8 mouse cellular contexts compared by ENCODE assay signal in the genomic region with DNA sequence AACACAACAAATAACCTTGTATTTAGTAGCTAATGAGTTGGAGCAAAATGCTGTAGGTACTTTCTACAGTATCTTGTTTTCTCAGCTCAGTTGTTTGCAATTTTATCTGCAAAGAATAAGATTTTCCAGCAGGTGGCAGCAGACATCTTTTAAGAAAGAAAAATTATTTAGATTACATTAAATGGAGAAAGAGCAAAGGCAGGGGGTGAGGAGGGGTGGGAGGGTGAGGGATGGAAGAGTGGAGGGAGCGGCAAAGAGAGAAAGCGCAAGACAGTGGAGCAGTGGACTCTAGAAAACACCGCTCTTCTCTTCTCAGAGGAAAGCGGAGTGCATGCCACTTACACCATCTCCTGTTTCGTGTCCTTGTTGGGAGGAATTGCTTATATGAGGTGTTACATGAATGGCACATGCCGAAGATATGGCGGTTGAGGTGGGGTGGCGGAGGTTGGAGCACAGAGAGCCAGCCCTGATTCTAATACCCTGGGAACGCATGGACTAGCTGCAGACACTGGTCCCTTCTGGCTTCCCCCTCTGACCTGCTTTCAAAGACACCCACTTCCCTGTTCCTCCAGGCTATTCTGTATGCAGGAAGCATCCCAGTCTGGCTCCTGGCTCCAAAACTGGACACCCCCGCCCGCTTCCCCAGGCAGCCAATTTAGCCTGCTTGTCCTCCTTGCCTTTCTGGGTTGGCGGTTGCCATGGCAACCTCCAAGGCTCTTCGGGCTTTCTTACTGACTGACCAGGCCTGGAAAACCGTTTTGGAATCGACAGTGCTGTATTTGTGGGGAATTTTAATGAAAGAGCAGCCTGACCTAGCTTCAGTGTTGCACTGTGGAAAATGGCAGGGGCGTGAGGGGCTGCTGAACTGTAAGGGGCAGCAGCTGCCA.
A peak's percentile ranks its signal among the peaks of the same experiment; 100 is the strongest.
DNase-seq lines count a peak whose midpoint lies in the region; ATAC-seq and TF ChIP-seq lines count a peak whose summit lies in the region.

No protein-coding gene starts in this region.

- H3K4me1 ChIP-seq in ES-Bruce4 (ENCODE audit: control insufficient read depth, insufficient read depth, low read length) = no peaks in the 10 kb centered on the region
- peaks cover 14% of the 10 kb centered on the region for H3K4me1 ChIP-seq in forebrain, embryonic 12.5 days
- H3K4me1 ChIP-seq in heart, postnatal 0 days (ENCODE audit: control insufficient read depth, insufficient read depth) = no peaks in the 10 kb centered on the region

- TF ChIP-seq POLR2A in ES-Bruce4 (IDR thresholded peaks at IDR 0.05; ENCODE audit: insufficient read depth, low read length) = no peak

- TF ChIP-seq EP300 in ES-Bruce4 (IDR thresholded peaks at IDR 0.05; ENCODE audit: insufficient read depth, low read depth, low read length) = no peak
- no peak for TF ChIP-seq EP300 in heart, postnatal 0 days (IDR thresholded peaks at IDR 0.05; ENCODE audit: low read depth)

- no peaks in the 10 kb centered on the region for H3K27me3 ChIP-seq in ES-Bruce4 (ENCODE audit: control insufficient read depth, insufficient read depth, low read length, poor library complexity, severe bottlenecking)
- H3K27me3 ChIP-seq in forebrain, embryonic 12.5 days = no peaks in the 10 kb centered on the region
- H3K27me3 ChIP-seq in heart, postnatal 0 days (ENCODE audit: control insufficient read depth, insufficient read depth, low read length) = no peaks in the 10 kb centered on the region

- peak; percentile 93 for ATAC-seq in forebrain, embryonic 12.5 days (ENCODE audit: low FRiP score)
- no peak for ATAC-seq in heart, postnatal 0 days (ENCODE audit: insufficient read depth, low read depth)
- no peak for ATAC-seq in megakaryocyte-erythroid progenitor cell, adult 5-6 weeks (replicated peaks; ENCODE audit: low FRiP score, low TSS enrichment, poor library complexity, severe bottlenecking)

- H3K36me3 ChIP-seq in ES-Bruce4 (ENCODE audit: control insufficient read depth, insufficient read depth, low read length, poor library complexity, severe bottlenecking) = no peaks in the 10 kb centered on the region
- no peaks in the 10 kb centered on the region for H3K36me3 ChIP-seq in forebrain, embryonic 12.5 days (replicated peaks)
- no peaks in the 10 kb centered on the region for H3K36me3 ChIP-seq in heart, postnatal 0 days (replicated peaks; ENCODE audit: control insufficient read depth, insufficient read depth, low read length)

- no peak for TF ChIP-seq CTCF in ES-Bruce4 (IDR thresholded peaks at IDR 0.05; ENCODE audit: low read depth, low read length)
- TF ChIP-seq CTCF in heart, postnatal 0 days (IDR thresholded peaks at IDR 0.05; ENCODE audit: low read depth) = peak; percentile 37; the same call in 1 of the 2 replicates

- no peak overlapping the region for H3K9ac ChIP-seq in ES-Bruce4 (ENCODE audit: low read depth, poor library complexity, severe bottlenecking)
- H3K9ac ChIP-seq in forebrain, embryonic 12.5 days = peak overlapping the region; percentile 53
- H3K9ac ChIP-seq in heart, postnatal 0 days (replicated peaks; ENCODE audit: low read depth, low read length) = no peak overlapping the region

- H3K27ac ChIP-seq in ES-Bruce4 (ENCODE audit: insufficient read depth, low read length) = no peak overlapping the region
- peak overlapping the region; percentile 97 for H3K27ac ChIP-seq in forebrain, embryonic 12.5 days
- H3K27ac ChIP-seq in heart, postnatal 0 days (ENCODE audit: low read depth) = no peak overlapping the region

- 3% methylated on average over 16 of the region's 16 CpGs for WGBS in forebrain, embryonic 12.5 days
- WGBS in heart, postnatal 0 days = 30% methylated on average over 16 of the region's 16 CpGs

- peak; percentile 96 for DNase-seq in brain, adult 2 months (ENCODE audit: low read depth, low spot score)
- peak; percentile 37 for DNase-seq in heart, postnatal 0 days (ENCODE audit: low spot score)
- DNase-seq in layer of hippocampus, adult 9-10 months (ENCODE audit: low spot score) = peak; percentile 49
- DNase-seq in lung, postnatal 14 days = peak; percentile 2
- peak; percentile 80 for DNase-seq in right cerebral cortex, postnatal 4 days

- no peaks in the 10 kb centered on the region for H3K9me3 ChIP-seq in ES-Bruce4 (replicated peaks; ENCODE audit: control insufficient read depth, insufficient read depth, low read length, poor library complexity, severe bottlenecking)
- H3K9me3 ChIP-seq in forebrain, embryonic 12.5 days = 0 out of 2 replicates have a peak, but pooled peaks cover 3% of the 10 kb centered on the region
- H3K9me3 ChIP-seq in heart, postnatal 0 days (replicated peaks; ENCODE audit: control insufficient read depth, low read length) = no peaks in the 10 kb centered on the region

- peak overlapping the region; percentile 63 for H3K4me2 ChIP-seq in forebrain, embryonic 12.5 days
- H3K4me2 ChIP-seq in heart, postnatal 0 days (ENCODE audit: low read depth, low read length) = peak overlapping the region; percentile 60

- H3K4me3 ChIP-seq in ES-Bruce4 (ENCODE audit: low read depth, low read length) = peak overlapping the region; percentile 5; the same call in 1 of the 2 replicates
- peak overlapping the region; percentile 37 for H3K4me3 ChIP-seq in forebrain, embryonic 12.5 days (replicated peaks)
- H3K4me3 ChIP-seq in heart, postnatal 0 days (ENCODE audit: low read depth, low read length) = peak overlapping the region; percentile 8

Comparison
In these comparisons a context has a peak if more than half of its experiments do, and no peak if none do; other contexts are left out.
1. DNase-seq: peak in every context shown above with its lines; median percentile 96 in brain, adult 2 months; 80 in right cerebral cortex, postnatal 4 days; 49 in layer of hippocampus, adult 9-10 months; 37 in heart, postnatal 0 days; 2 in lung, postnatal 14 days.